Mouse (Mus musculus) olfactory bulb, adult 2 months (tissue): ENCODE measurements around the gene Hnrnpu.

Experiments
- CTCF ChIP-seq: fragments of 200-500 bp; IDR thresholded peaks from 2 replicates; pipeline ENCODE4 v1.5.1; 2012; ENCODE audit warnings: low read depth, mild to moderate bottlenecking, low read length, moderate library complexity; ENCODE audit not compliant: insufficient read depth
- POLR2A ChIP-seq: fragments of 200-500 bp; IDR thresholded peaks from 2 replicates; pipeline ENCODE4 v1.6.1; 2012; ENCODE audit warnings: mild to moderate bottlenecking, low read depth, low read length, moderate library complexity; ENCODE audit not compliant: insufficient read depth

- TF ChIP-seq CTCF (no peak), POLR2A (no peak)
Observed at GRCm38 (mm10) chr1:178319295-178320037, 18.1 kb downstream of the Hnrnpu start.
